Mouse (Mus musculus) bone marrow macrophage, adult 2 months (primary cell): ENCODE results near the gene Cdh3.

Source experiments
- CTCF ChIP-seq: IDR thresholded peaks from 2 replicates; pipeline ENCODE4 v1.5.1; 2012; ENCODE audit warnings: low read depth, mild to moderate bottlenecking, low read length, moderate library complexity
- POLR2A ChIP-seq: IDR thresholded peaks from 2 replicates; pipeline ENCODE4 v1.6.1; 2012; ENCODE audit warnings: mild to moderate bottlenecking, low read depth, low read length, borderline replicate concordance

- TF ChIP-seq CTCF (no peak), POLR2A (no peak)
Observed at GRCm38 (mm10) chr8:106528596-106529249, 18.0 kb downstream of the Cdh3 start.
